Mouse (Mus musculus) CH12.LX (cell line): Measurements from ENCODE around the gene Prkab1.

Source experiments
- CTCF ChIP-seq, 2 experiments: IDR thresholded peaks in 1 of 2; conservative IDR thresholded peaks in 1 of 2; 2 replicates each; pipeline ENCODE4 v1.5.1; 2011 to 2012; ENCODE audit warnings: low read depth in 2 of 2, low read length in 2 of 2, improper control_type of control experiment in 1 of 2, inconsistent platforms in 1 of 2, mild to moderate bottlenecking in 1 of 2, moderate library complexity in 1 of 2
- SIN3A ChIP-seq: IDR thresholded peaks from 2 replicates; pipeline ENCODE4 v1.6.1; 2012; ENCODE audit warnings: low read length, improper control_type of control experiment, inconsistent platforms

DNA sequence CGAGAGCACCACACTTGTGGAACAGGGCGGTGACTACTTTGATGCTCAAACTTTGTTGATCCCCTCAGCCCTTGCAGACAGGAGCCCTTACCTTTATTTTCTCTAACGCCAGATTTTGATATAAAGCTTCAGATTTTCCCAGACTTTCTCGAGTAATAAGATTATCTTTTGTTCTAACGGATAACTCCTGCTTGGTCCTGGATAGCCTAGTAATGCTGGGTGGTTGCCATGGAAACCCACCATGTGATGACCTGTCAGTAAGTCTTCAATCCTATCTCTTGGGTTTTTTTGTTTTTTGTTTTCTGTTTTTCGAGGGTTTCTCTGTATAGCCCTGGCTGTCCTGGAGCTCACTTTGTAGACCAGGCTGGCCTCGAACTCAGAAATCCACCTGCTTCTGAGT lies 17.9 kb upstream of the Prkab1 start:
- TF ChIP-seq CTCF (conservative IDR thresholded peaks at IDR 0.05 in 1 of 2, IDR thresholded peaks at IDR 0.05 in 1 of 2; ENCODE audit: low read depth in 2 of 2, low read length in 2 of 2) (no peak), SIN3A (no peak)
